Mouse (Mus musculus) adrenal gland, adult (tissue): ENCODE results near the gene Ebf1.

Experiments used
- DNase-seq, 2 experiments: peaks; one replicate each; pipeline ENCODE4 v3.0.0; 2022 to 2023; ENCODE audit warnings: low spot score in 1 of 2; ENCODE audit not compliant: inconsistent age in 2 of 2

Ebf1 gene

DNA sequence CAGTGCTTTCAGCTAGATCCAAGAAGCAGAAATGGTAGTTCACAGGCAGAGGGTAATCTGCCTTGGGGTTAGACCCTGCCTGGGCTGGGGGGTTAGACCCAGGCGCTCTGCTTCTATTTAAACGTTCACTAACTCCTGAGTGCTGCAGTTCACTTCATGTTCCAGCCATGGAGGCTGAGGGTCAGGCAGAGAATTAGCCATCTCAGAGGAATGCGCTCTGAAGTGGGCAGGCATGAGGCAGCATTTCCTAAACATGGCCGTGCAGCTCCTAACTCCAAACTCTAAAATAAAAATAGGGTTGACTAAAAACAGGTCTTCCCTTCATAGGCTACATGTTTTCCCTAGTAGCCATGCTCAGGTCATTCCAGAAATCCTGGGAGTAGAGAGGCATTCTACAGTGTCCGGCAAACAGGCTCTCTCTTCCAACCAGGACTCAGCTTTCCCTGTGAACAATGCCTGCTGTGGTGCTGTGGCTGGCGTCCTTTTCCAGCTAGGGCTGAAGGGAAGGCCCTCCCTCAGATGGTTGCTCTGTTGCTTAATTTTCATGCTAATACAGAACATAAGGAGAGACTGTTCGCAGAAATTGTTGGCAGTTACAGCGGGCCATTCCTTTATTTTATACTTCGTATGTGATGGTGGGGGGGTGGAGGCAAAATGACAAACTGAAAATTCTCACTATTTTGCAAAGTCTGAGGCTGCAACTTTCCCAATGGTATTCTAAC lies 386.8 kb downstream of the Ebf1 start:
- DNase-seq, result no peak

DNA sequence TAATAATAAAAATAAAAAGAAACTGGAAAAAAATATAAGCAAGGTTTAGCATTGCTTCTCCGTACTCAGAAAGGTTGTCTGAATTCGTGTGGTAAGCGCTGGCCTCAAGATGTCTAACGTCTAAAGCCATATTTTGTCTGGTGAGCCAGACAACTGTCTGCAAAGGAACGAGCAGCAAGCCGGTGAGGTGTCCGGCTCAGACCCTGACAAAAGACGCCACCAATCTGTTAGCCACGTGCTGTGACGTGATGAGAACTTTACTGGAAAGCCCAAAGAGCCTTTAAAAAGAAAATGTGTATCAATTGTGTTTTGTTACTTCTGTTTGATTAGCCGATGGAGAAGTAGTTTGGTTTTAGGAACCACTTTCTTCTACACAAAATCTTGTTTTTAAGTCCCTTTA lies 390.2 kb downstream of the Ebf1 start:
- no peak for DNase-seq

DNA sequence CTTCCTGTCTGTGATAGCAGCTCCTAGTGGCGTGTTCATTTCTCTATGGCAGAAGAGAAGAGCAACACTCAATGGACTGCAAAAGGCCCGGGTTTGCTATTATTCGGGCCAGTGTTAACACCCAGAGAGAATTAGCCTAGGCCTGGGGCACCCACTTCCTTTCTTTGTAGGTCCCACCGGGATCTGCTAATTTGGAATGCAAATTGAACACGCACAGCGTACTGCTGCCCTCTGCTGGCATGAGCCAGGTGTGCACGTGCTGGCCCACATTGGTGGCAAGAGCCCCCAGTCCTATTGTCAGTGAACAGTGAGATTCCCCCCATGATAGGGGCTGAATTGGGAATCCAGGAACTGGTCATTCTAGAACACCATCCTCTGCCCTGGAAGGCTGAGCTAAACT lies 391.0 kb downstream of the Ebf1 start:
- peak; percentile 76 to 94 for DNase-seq

DNA sequence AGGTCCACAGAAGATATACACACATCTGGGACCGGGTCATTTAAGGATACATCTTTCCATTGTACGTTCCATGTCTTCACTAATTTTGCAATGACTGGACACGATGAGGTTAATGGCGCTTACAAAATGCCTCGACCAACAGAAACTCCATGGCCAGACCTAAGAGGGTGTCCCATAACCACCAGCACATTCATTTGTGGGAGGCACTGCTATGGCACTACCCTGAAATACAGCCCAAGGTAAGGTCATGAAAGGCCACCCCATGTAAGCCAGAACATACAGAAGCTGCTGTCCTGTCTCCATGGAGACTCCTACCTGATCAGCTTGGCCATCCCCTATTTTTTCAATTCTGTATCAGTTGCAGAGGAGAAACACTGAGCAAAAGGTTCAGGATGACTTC lies 391.6 kb downstream of the Ebf1 start:
- no peak for DNase-seq

DNA sequence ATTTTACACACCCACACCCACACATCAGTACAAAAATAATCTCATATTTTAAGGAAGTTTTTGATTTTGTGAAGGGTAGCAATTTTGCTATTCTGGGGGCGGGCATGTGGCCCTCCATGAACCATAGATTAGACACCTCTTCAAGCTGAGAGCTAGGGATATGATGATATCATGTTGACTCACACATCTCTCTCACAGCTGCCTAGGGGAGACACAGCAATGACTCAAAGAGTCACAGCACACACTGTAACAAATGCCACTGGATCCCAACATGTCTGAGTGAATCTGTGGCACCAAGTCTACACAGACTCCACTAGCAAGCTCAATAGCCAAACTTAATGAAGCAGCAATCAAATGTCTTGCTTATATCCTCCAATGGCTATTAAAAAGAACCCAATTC lies 395.0 kb downstream of the Ebf1 start:
- DNase-seq, result no peak

DNA sequence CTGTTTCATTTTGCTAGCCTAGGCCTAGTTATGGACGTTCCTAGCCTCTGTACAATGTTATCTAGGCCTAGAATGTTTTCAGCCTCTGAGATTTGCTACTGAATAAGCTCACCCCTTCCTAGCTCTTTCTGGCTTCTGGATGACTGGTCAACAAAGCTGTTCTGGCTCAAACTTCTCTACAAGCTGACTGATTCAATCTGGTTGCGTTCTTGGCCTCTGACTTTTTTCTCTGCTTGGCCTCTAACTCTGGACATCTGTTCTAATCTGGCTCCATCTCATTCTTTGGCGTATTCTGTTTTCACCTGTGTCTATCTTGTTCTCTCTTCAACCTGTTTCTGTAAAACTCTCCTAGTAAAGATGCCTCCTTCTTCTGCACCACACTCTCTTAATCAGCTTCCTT lies 400.4 kb downstream of the Ebf1 start:
- DNase-seq, result no peak

DNA sequence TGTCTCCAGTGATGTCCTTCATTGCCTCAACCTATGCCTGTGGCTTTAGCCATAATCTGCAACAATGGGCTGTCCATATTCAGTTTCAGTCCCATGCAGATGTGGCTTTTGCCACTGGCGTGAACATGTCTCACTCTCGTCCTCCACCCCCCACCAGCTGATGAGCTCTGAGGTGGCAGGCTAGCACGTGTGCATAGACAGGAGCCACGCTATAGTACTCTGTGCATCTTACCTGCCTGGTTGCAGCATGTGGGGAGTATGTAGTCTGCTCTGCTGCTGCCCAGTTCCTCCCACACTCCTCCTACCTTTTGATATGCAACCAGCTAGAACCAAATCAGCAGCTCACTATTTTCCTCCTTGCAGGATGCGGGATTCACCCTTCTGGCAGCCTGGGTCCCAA lies 408.9 kb downstream of the Ebf1 start:
- DNase-seq, result no peak

DNA sequence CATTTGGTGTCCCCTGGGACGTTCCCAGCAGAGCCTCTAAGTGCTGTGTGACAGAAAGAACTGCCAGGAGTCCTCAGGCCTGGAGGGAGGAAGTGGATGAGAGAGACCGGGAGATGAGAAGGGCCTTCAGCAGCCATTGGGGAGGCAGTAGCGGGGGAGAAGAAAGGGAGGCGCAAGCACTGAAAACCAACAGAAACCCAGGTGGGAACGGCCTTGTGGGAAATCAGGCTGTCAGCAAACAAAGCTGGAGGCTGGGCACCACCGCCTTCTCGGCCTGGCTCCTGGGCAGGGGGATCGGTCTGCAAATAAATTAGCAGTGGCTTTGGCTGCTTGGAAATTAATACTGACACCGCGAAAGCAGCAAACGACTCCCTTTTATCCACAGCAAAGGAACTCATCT lies 409.6 kb downstream of the Ebf1 start:
- DNase-seq, result no peak

DNA sequence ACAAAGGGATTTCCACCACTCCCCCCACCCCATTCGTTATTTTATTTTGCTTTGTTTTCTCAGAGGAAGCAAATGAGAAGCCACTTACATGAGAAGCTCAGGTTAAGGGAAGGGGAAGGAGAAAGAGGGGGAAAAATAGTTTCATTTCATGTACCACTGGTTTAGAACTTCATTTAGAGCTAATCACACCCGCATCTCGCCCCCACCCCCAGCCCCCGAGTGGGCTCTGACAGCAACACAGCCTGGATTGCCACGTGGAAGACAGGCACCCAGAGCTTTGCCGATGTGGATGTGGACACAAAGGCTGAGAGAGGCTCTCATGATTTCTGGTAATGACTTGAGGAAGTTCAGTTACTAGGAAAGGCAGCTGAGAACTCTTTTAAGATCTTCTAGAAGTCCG lies 410.0 kb downstream of the Ebf1 start:
- DNase-seq, result no peak

DNA sequence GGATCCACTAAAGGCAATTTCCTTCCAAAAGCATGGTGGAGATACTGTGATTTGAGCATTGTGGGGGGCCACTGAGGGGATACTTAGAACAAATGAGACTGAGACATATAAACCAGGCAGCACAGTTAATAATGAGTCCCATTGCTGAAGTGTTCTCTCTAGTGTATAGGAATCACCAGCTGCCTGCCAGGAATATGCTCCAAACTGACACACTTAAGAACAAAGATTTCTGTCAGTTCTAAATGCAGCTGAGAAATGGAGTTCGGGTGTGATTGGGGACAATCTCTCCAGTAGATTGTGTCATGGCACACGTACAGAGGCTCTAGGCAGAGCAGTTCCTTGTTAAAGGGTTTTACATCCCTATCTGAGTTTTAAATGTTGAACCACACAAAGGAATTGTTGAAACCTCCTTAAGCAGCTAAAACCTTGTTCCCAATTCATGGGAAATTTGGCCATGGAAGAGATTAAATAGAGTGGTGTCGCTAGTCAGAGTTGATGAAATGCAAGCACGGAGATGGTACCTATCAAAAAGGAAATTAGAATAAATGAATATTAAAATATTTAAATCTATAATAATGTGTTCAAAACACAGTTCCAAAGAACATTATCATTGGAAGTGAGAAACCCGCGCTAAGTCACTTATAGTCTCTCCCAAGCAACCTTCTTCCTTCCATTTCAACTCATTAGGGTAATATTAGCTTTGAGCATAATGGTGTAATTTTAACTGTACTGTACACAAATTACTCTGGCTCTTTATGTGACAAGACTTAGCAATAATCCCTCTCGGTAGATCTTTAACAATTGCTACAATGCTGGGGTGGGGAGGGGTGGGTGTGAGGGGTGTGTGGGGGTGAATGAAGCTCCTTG lies 438.9 kb downstream of the Ebf1 start:
- DNase-seq, result no peak
